Mouse (Mus musculus): ENCODE measurements around the gene Adgrg1. TPM values are rescaled to one million over a fixed set of nuclear protein-coding genes. Genes with fewer than 3 reads are reported as not detected.

Adgrg1 gene
- polyA plus RNA-seq, 1 experiment from 2014 or later: 42.7 TPM

- ATAC-seq (ENCODE audit: insufficient read depth, low FRiP score, low read depth): no peak
- Histone ChIP-seq H3K4me3 (replicated peaks) (peak overlapping the region; percentile 45), H3K27me3 (replicated peaks) (no peaks in the 10 kb centered on the region), H3K36me3 (no peaks in the 10 kb centered on the region), H3K9ac (no peak overlapping the region), H3K4me1 (peaks cover 31% of the 10 kb centered on the region), H3K27ac (peak overlapping the region; percentile 94), H3K9me3 (no peaks in the 10 kb centered on the region), H3K4me2 (peak overlapping the region; percentile 52)
- 44% methylated on average over 9 of the region's 9 CpGs for WGBS
Observed at GRCm38 (mm10) chr8:94978131-94978530, 3.6 kb downstream of the Adgrg1 start.

- Histone ChIP-seq H3K4me1 (peaks cover 36% of the 10 kb centered on the region), H3K27ac (no peak overlapping the region), H3K4me3 (replicated peaks) (peak overlapping the region; percentile 45), H3K36me3 (no peaks in the 10 kb centered on the region), H3K4me2 (peak overlapping the region; percentile 52), H3K9me3 (no peaks in the 10 kb centered on the region), H3K27me3 (replicated peaks) (no peaks in the 10 kb centered on the region), H3K9ac (no peak overlapping the region)
- WGBS: 64% methylated on average over 13 of the region's 13 CpGs
- no peak for ATAC-seq (ENCODE audit: insufficient read depth, low FRiP score, low read depth)
Observed at GRCm38 (mm10) chr8:94978593-94979319, 4.2 kb downstream of the Adgrg1 start.

GRCm38 (mm10) chr8:94980176-94980575 is 5.6 kb downstream of the Adgrg1 start:
- H3K27me3 ChIP-seq (replicated peaks): no peaks in the 10 kb centered on the region
- H3K9ac ChIP-seq: no peak overlapping the region
- no peaks in the 10 kb centered on the region for H3K36me3 ChIP-seq
- 88% methylated on average over 5 of the region's 5 CpGs for WGBS
- H3K4me3 ChIP-seq (replicated peaks): no peak overlapping the region
- peaks cover 47% of the 10 kb centered on the region for H3K4me1 ChIP-seq
- H3K27ac ChIP-seq: no peak overlapping the region
- ATAC-seq (ENCODE audit: insufficient read depth, low FRiP score, low read depth): no peak
- H3K9me3 ChIP-seq: no peaks in the 10 kb centered on the region
- peak overlapping the region; percentile 14; the same call in 1 of the 2 replicates for H3K4me2 ChIP-seq

DNA sequence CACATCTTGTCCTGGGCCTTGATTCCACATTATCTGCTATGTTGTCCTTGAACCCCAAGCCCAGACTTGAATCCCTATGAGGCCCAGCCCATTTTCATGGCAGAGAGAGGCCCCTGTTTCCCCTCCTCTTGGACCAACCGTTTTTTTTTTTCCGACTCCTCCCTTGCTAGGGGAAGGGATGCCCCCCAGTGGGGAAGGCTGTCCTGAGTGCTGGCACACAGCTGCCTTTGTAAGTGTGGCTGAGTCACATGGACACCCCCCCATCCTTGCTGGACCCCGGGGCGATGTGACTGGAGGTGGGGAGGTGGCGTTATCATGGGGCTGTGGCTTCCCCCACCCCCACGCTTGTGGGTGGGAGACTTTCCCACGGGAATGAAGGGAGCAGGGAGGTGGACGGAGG is 6.4 kb downstream of the Adgrg1 start:
- 46% methylated on average over 8 of the region's 8 CpGs for WGBS
- Histone ChIP-seq H3K27ac (no peak overlapping the region), H3K4me2 (no peak overlapping the region), H3K4me1 (peaks cover 47% of the 10 kb centered on the region), H3K36me3 (no peaks in the 10 kb centered on the region), H3K27me3 (replicated peaks) (no peaks in the 10 kb centered on the region), H3K9ac (no peak overlapping the region), H3K4me3 (replicated peaks) (no peak overlapping the region), H3K9me3 (no peaks in the 10 kb centered on the region)
- ATAC-seq (ENCODE audit: insufficient read depth, low FRiP score, low read depth): no peak

- H3K27me3 ChIP-seq (replicated peaks): 0 out of 2 replicates have a peak, but pooled peaks cover 4% of the 10 kb centered on the region
- H3K36me3 ChIP-seq: no peaks in the 10 kb centered on the region; the same call in 1 of the 2 replicates
- H3K4me2 ChIP-seq: no peak overlapping the region
- 70% methylated on average over 7 of the region's 7 CpGs for WGBS
- H3K4me3 ChIP-seq (replicated peaks): no peak overlapping the region
- H3K9me3 ChIP-seq: no peaks in the 10 kb centered on the region
- no peak overlapping the region for H3K27ac ChIP-seq
- H3K4me1 ChIP-seq: peaks cover 47% of the 10 kb centered on the region
- no peak overlapping the region for H3K9ac ChIP-seq
- no peak for ATAC-seq (ENCODE audit: insufficient read depth, low FRiP score, low read depth)
Observed at GRCm38 (mm10) chr8:94981848-94982247, 7.3 kb downstream of the Adgrg1 start.

- H3K36me3 ChIP-seq: no peaks in the 10 kb centered on the region; the same call in 1 of the 2 replicates
- peaks cover 49% of the 10 kb centered on the region for H3K4me1 ChIP-seq
- H3K9me3 ChIP-seq: no peaks in the 10 kb centered on the region
- ATAC-seq (ENCODE audit: insufficient read depth, low FRiP score, low read depth): no peak
- 0 out of 2 replicates have a peak, but pooled peaks cover 4% of the 10 kb centered on the region for H3K27me3 ChIP-seq (replicated peaks)
- no peak overlapping the region for H3K4me3 ChIP-seq (replicated peaks)
- H3K4me2 ChIP-seq: 0 out of 2 replicates have a peak overlapping the region, but pooled peaks have one; percentile 5
- H3K9ac ChIP-seq: no peak overlapping the region
- WGBS: 14% methylated on average over 5 of the region's 5 CpGs
- H3K27ac ChIP-seq: peak overlapping the region; percentile 48; the same call in 1 of the 2 replicates
Observed at GRCm38 (mm10) chr8:94983146-94983545, 8.6 kb downstream of the Adgrg1 start.

- peak overlapping the region; percentile 48; the same call in 1 of the 2 replicates for H3K27ac ChIP-seq
- ATAC-seq (ENCODE audit: insufficient read depth, low FRiP score, low read depth): peak; percentile 84
- H3K4me3 ChIP-seq (replicated peaks): 0 out of 2 replicates have a peak overlapping the region, but pooled peaks have one; percentile 8
- WGBS: 25% methylated on average over 10 of the region's 10 CpGs
- H3K9me3 ChIP-seq: no peaks in the 10 kb centered on the region
- H3K36me3 ChIP-seq: no peaks in the 10 kb centered on the region; the same call in 1 of the 2 replicates
- peaks cover 49% of the 10 kb centered on the region for H3K4me1 ChIP-seq
- peak overlapping the region; percentile 6; the same call in 1 of the 2 replicates for H3K4me2 ChIP-seq
- no peak overlapping the region for H3K9ac ChIP-seq
- 0 out of 2 replicates have a peak, but pooled peaks cover 4% of the 10 kb centered on the region for H3K27me3 ChIP-seq (replicated peaks)
Observed at GRCm38 (mm10) chr8:94983881-94984516, 9.4 kb downstream of the Adgrg1 start.

- Histone ChIP-seq H3K27ac (no peak overlapping the region), H3K9me3 (no peaks in the 10 kb centered on the region), H3K4me3 (replicated peaks) (0 out of 2 replicates have a peak overlapping the region, but pooled peaks have one; percentile 8), H3K27me3 (replicated peaks) (0 out of 2 replicates have a peak, but pooled peaks cover 4% of the 10 kb centered on the region), H3K4me1 (peaks cover 45% of the 10 kb centered on the region), H3K36me3 (no peaks in the 10 kb centered on the region; the same call in 1 of the 2 replicates), H3K4me2 (0 out of 2 replicates have a peak overlapping the region, but pooled peaks have one; percentile 6), H3K9ac (no peak overlapping the region)
- 74% methylated on average over 6 of the region's 6 CpGs for WGBS
- peak; percentile 70; the same call in 1 of the 2 replicates for ATAC-seq (ENCODE audit: insufficient read depth, low FRiP score, low read depth)
Observed at GRCm38 (mm10) chr8:94985023-94985422, 10.5 kb downstream of the Adgrg1 start.

GRCm38 (mm10) chr8:94986676-94987075 is 12.1 kb downstream of the Adgrg1 start:
- Histone ChIP-seq H3K36me3 (no peaks in the 10 kb centered on the region; the same call in 1 of the 2 replicates), H3K4me3 (replicated peaks) (no peak overlapping the region), H3K27ac (no peak overlapping the region), H3K27me3 (replicated peaks) (0 out of 2 replicates have a peak, but pooled peaks cover 4% of the 10 kb centered on the region), H3K9ac (no peak overlapping the region), H3K4me1 (peaks cover 37% of the 10 kb centered on the region), H3K9me3 (no peaks in the 10 kb centered on the region), H3K4me2 (no peak overlapping the region)
- ATAC-seq (ENCODE audit: insufficient read depth, low FRiP score, low read depth): no peak
- 48% methylated on average over 5 of the region's 5 CpGs for WGBS

GRCm38 (mm10) chr8:94987553-94987952 is 13.0 kb downstream of the Adgrg1 start:
- H3K9me3 ChIP-seq: no peaks in the 10 kb centered on the region
- no peak overlapping the region for H3K4me3 ChIP-seq (replicated peaks)
- H3K36me3 ChIP-seq: no peaks in the 10 kb centered on the region; the same call in 1 of the 2 replicates
- H3K27me3 ChIP-seq (replicated peaks): 0 out of 2 replicates have a peak, but pooled peaks cover 4% of the 10 kb centered on the region
- H3K4me1 ChIP-seq: peaks cover 46% of the 10 kb centered on the region
- 73% methylated on average over 7 of the region's 7 CpGs for WGBS
- H3K9ac ChIP-seq: no peak overlapping the region
- no peak overlapping the region for H3K4me2 ChIP-seq
- no peak for ATAC-seq (ENCODE audit: insufficient read depth, low FRiP score, low read depth)
- H3K27ac ChIP-seq: no peak overlapping the region

GRCm38 (mm10) chr8:94988619-94989018 is 14.1 kb downstream of the Adgrg1 start:
- no peaks in the 10 kb centered on the region; the same call in 1 of the 2 replicates for H3K36me3 ChIP-seq
- H3K4me2 ChIP-seq: no peak overlapping the region
- no peak overlapping the region for H3K27ac ChIP-seq
- 72% methylated on average over 6 of the region's 6 CpGs for WGBS
- H3K4me1 ChIP-seq: peaks cover 51% of the 10 kb centered on the region
- no peak overlapping the region for H3K4me3 ChIP-seq (replicated peaks)
- H3K9ac ChIP-seq: no peak overlapping the region
- no peaks in the 10 kb centered on the region for H3K9me3 ChIP-seq
- H3K27me3 ChIP-seq (replicated peaks): 0 out of 2 replicates have a peak, but pooled peaks cover 4% of the 10 kb centered on the region
- ATAC-seq (ENCODE audit: insufficient read depth, low FRiP score, low read depth): no peak

Measured in stomach, embryonic 15.5 days (tissue).